Mouse (Mus musculus) midbrain, embryonic 10.5 days (tissue): ENCODE measurements at regions not wholly inside any gene's neighbourhood (a gene's known extent, or its start where the extent isn't known, plus 50 kb on each side); places are given as distances from the start of the nearest gene placed in this dataset.

ENCODE experiments used
- DNase-seq: peaks from one replicate; pipeline ENCODE4 v3.0.0-alpha.2; 2017; ENCODE audit warnings: low spot score
- H3K27ac ChIP-seq: fragments of 300-500 bp; sonication (generic); replicated peaks from 2 replicates; pipeline ENCODE4 v1.5.1; 2016; ENCODE audit warnings: mild to moderate bottlenecking
- H3K27me3 ChIP-seq: fragments of 300-500 bp; sonication (generic); 2 replicates; pipeline ENCODE4 v1.6.1; 2016; ENCODE audit warnings: low read depth, mild to moderate bottlenecking; ENCODE audit not compliant: poor library complexity, severe bottlenecking
- H3K36me3 ChIP-seq: fragments of 300-500 bp; sonication (generic); 2 replicates; pipeline ENCODE4 v1.6.1; 2016; ENCODE audit warnings: mild to moderate bottlenecking, moderate library complexity
- H3K4me1 ChIP-seq: fragments of 300-500 bp; sonication (generic); 2 replicates; pipeline ENCODE4 v1.6.1; 2016
- H3K4me3 ChIP-seq: fragments of 300-500 bp; sonication (generic); 2 replicates; pipeline ENCODE4 v1.5.1; 2016; ENCODE audit warnings: mild to moderate bottlenecking, moderate library complexity
- H3K9me3 ChIP-seq: fragments of 300-500 bp; sonication (generic); replicated peaks from 2 replicates; pipeline ENCODE4 v1.6.1; 2016; ENCODE audit warnings: mild to moderate bottlenecking
- WGBS: fragments of 180-500 bp; shearing (Covaris S2); methylation state at CpG from one replicate; pipeline ENCODE4 v1.1.7; 2016; 5-methylcytosine and 5-hydroxymethylcytosine counted together

- Histone ChIP-seq H3K36me3 (no peaks in the 10 kb centered on the region), H3K4me3 (no peak overlapping the region), H3K9me3 (no peaks in the 10 kb centered on the region), H3K4me1 (0 out of 2 replicates have a peak, but pooled peaks cover 3% of the 10 kb centered on the region), H3K27ac (no peak overlapping the region), H3K27me3 (no peaks in the 10 kb centered on the region)
- 78% methylated on average over 5 of the region's 5 CpGs for WGBS
- no peak for DNase-seq
Measured at GRCm38 (mm10) chr5:42685356-42686057, 547.5 kb upstream of the Cpeb2 start.

GRCm38 (mm10) chr5:42687176-42687575 lies 545.8 kb upstream of the Cpeb2 start:
- DNase-seq: no peak
- Histone ChIP-seq H3K4me1 (0 out of 2 replicates have a peak, but pooled peaks cover 3% of the 10 kb centered on the region), H3K4me3 (no peak overlapping the region), H3K36me3 (no peaks in the 10 kb centered on the region), H3K27me3 (no peaks in the 10 kb centered on the region), H3K9me3 (no peaks in the 10 kb centered on the region), H3K27ac (no peak overlapping the region)
